Mouse (Mus musculus): Measurements from ENCODE around the gene Pdgfc.
"Not testable (repeated sequence)": the region's sequence is repeated elsewhere in the genome, so short reads cannot be mapped to it uniquely, and the experiment has no call there.

Pdgfc gene

GRCm38 (mm10) chr3:81045344-81046050 is 9.3 kb downstream of the Pdgfc start:
- no peak for DNase-seq (ENCODE audit: low read depth in 2 of 2, low spot score in 2 of 2)

- no peak for DNase-seq (ENCODE audit: low read depth in 2 of 2, low spot score in 2 of 2)
Observed at GRCm38 (mm10) chr3:81046652-81047607, 10.7 kb downstream of the Pdgfc start.

- DNase-seq (ENCODE audit: low read depth in 2 of 2, low spot score in 2 of 2), result no peak
Observed at GRCm38 (mm10) chr3:81051522-81051921, 15.3 kb downstream of the Pdgfc start.

GRCm38 (mm10) chr3:81052422-81052821 is 16.2 kb downstream of the Pdgfc start:
- no peak for DNase-seq (ENCODE audit: low read depth in 2 of 2, low spot score in 2 of 2)

DNA sequence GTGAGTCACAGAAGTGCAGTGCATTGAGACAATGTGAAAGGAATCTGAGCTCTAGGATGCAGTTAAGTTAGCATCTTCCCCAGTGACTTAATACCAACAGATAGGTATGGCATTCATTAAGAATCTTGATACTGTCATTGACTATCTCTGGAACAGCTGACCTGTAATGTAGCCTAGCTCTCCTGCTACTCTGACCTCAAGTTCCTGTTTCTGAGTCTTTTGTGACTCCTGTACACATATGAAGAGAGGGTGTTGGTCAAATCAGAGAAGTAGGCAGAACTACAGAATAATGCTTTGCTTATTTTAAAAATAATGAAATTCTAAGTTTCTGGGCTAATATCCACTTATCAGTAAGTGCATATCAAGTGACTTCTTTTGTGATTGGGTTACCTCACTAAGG is 17.9 kb downstream of the Pdgfc start:
- DNase-seq (ENCODE audit: low read depth in 2 of 2, low spot score in 2 of 2), result no peak

DNA sequence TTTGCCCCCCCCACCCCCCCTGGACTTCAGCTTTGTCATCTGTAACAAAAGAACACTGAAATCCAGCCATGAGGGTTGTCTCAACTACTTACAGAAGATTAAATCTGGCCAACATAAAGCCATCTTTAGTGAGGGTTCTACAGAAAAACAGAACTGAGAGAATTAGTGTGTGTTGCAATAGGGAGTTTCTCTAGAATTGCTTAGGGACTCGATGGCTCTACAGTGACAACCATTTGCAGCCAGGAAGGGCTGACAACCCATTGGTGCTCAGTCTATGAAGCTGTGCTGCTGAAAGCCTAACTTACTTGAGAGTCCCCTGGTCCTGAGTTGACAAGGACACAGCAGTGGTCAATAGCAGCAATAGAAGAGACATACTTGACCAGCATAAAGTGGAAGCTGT is 21.5 kb downstream of the Pdgfc start:
- DNase-seq (ENCODE audit: low read depth in 2 of 2, low spot score in 2 of 2), result no peak

DNA sequence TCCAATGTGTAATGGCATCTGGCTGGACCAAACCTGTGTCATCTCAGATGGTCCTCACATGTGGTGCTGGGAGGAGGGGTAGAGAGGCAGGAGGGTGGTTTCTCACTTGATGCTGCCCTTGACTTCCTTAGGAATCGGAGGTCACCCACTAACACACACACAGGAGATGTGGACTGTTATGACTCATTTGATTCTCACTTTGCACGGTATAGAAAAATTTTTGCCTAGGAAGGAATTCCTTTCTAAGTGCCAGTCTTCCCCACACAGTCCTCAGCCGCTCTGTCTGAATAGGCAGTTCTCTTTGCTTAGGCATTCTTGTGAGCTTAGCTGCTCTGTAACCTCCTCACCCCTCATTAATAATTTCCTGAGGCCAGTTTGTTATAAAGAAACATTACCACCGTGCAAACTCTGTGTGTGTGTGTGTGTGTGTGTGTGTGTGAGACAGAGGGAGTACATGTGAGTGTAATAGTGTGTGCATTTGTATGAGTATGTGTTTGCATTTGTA is 22.4 kb downstream of the Pdgfc start:
- DNase-seq (ENCODE audit: low read depth in 2 of 2, low spot score in 2 of 2), result no peak

DNA sequence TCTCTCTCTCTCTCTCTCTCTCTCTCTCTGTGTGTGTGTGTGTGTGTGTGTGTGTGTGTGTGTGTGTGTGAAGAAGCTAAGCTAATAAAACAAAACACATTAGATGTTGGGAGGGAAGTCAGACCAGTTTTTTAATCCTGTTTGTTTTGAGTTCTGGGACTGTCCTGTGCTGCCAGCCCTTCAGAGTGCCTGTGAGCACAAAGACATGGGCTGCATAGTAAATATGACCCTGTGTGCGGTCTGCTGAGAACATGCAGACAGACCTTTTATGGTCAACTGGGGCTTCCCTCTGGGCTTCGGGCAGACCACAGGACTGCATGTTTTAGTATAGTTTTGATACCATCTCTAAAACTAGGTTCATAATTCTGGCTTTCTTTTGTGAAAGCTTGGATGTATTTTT is 32.3 kb downstream of the Pdgfc start:
- DNase-seq (ENCODE audit: low read depth in 2 of 2, low spot score in 2 of 2), result no peak

DNA sequence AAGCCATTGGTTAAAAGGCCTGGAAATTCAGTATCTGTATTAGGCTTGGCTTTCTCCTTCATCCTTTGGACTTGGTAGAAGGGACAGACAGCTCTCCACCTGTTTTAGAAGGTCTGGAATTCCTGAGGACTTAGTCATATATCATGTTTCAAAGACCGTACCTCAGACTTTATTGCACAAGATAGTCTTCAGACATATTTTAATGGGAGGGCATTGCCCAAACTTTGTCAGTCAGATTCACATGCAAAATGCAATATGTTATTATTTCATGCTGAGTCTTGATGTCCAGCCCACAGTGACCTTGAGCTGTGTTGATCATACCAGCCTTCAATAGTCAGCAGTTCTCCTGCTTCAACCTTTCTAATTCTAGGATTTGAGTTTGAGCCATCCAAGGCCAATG is 64.9 kb downstream of the Pdgfc start:
- no peak for DNase-seq (ENCODE audit: low read depth in 2 of 2, low spot score in 2 of 2)

DNA sequence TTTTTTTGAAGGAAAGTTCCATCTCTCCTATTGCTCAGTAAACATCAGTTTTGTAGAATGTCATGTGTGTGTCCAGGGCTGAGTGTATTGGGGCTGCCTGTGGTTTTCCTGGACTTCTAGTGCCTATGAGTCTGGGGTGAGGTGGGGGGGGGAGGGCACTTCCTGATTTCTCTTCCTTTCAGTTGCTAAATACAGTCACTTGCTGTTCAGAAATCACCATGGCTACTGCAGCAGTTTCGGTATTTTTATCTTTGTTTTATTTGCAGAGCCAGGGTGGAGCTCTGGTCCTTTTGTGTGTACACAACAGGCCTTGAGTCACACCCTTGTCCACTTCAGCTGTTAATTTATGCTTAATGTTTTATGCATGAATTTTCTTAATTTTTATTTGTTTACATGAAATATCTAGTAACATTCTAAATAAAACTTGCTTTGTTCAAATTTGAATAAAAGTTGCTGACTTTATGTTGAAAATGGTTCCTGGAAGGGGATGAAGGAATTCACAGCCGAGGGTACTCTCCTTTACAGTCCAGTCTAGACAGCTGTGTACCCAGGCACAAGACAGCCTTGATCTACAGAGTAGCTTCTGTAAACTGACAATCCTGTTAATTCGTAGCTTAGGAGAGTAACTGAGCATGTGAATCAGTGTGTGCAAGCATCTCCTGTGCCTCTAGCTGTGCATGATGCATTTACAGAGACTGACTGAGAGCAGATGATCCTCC is 66.1 kb downstream of the Pdgfc start:
- no peak for DNase-seq (ENCODE audit: low read depth in 2 of 2, low spot score in 2 of 2)

DNA sequence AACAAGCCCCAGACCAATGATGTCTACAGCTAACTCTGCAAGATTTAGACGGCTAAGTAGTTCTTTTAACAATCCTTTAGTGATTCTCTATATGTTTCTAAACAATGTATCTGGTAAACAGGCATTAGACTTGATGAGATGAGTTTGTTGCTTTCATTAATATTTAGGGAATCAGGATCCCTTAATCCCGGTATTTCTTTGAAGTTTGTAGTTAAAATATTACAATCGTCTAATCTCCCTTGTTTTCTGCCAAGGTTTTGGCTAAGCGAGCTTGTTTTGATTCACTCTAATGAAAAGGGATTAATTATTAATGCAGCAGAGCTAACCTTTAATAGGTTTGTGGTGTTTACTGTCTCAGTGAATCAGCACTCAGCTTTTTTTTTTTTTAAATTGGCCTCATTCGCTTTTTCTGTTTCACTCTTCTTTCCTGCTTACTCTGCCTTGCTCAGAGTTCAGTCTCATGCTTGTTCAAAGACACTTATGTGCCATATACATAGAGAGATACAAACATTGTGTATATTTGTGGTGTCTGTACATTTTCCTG is 66.7 kb downstream of the Pdgfc start:
- no peak for DNase-seq (ENCODE audit: low read depth in 2 of 2, low spot score in 2 of 2)

- no peak for DNase-seq (ENCODE audit: low read depth in 2 of 2, low spot score in 2 of 2)
Observed at GRCm38 (mm10) chr3:81107515-81107914, 71.3 kb downstream of the Pdgfc start.

DNA sequence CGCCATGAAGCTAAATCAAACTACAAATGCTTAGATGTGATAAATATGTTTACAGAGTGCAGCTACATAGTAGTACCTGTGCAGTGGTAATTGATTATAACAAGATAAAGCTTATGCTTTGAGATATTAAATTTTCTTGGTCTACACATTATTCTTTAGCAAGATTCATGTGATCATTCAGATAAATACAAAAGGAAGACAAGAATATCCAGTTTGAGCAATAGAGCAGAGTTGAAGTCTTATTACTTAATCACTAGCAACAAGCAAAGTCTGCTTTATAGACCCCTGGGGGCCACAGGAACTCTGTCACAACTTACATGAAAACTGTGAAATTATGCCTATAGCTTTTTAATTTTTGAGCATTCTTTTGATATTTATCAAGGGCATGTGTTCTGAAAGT is 74.8 kb downstream of the Pdgfc start:
- no peak for DNase-seq (ENCODE audit: low read depth in 2 of 2, low spot score in 2 of 2)

DNA sequence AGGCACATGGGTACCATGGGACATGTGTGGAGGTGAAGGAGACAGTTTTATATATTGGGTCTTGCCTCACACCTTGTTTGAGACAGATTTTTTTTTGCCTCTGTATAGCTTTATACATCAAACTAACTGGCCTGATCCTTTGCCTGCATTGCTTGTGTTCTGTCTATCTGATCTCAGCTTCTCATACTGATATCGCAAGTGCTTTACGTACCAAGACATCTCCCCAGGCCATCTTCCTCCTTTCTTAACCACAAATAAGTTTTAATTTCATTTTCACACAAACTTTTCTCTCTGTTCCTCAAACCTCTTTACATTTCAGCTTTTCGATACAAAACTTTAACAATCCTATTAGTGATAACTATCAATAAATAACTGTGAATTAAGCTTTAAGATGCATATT is 76.7 kb downstream of the Pdgfc start:
- DNase-seq (ENCODE audit: low read depth in 2 of 2, low spot score in 2 of 2), result no peak

GRCm38 (mm10) chr3:81120664-81121063 is 84.4 kb downstream of the Pdgfc start:
- DNase-seq (ENCODE audit: low read depth in 2 of 2, low spot score in 2 of 2), result no peak

- DNase-seq (ENCODE audit: low read depth in 2 of 2, low spot score in 2 of 2), result no peak
Observed at GRCm38 (mm10) chr3:81121731-81122130, 85.5 kb downstream of the Pdgfc start.

DNA sequence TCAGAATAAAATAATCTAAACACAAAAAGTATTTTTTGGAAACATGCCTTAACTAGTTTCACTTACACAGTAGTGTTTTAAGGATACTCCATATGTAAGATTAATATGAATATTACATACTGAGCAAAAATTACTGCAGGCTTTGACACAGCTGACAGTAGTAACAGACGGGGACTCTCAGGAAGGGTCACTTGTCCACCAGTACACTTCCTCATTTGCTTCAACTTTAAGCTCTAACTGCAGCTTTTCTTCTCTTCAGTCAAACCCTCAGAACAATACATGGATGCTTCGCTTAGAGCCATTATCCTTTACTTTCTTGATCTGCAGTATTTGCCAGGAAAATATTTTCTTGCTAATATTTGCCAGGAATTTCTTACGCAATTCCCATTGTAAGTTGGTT is 87.2 kb downstream of the Pdgfc start:
- DNase-seq (ENCODE audit: low read depth in 2 of 2, low spot score in 2 of 2), result no peak

DNA sequence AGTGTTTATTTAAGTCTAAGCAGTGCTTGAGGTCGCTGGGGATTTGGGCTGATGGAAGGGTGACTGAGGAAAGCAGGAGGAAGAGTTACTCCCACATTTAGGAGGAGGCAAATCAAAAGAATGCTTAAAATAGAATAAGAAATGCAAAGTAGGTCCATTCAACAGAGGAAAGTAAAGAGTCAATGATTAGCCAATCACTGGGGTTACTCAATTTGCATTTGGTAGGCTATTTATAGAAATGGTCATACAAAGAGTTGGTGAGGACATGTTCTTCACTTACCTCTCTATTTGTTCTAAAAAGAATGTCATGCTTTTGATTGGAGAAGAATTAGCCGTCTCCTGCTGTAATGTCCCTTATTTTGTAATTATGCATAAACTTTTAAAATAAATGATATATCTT is 90.8 kb downstream of the Pdgfc start:
- DNase-seq (ENCODE audit: low read depth in 2 of 2, low spot score in 2 of 2), result no peak

DNA sequence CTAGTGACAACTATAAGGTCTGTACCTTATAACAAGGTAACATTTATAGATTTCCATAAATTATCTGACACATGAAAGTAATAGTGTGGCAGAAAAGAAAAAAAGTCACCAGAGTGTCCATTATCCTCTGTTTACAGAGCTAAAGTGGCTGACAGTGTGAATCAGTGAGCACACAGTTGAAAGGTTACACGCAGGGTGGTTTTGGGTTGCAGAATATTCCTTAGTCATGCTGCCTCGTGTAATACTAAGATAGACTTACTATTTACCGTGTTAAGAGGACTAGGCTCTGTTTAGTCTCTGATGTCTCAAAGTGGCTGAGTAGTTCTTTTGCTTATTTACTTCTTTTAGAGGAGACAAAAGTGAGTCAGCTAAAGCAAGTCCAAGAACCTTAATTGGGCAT is 100.8 kb downstream of the Pdgfc start:
- DNase-seq (ENCODE audit: low read depth in 2 of 2, low spot score in 2 of 2), result no peak

DNA sequence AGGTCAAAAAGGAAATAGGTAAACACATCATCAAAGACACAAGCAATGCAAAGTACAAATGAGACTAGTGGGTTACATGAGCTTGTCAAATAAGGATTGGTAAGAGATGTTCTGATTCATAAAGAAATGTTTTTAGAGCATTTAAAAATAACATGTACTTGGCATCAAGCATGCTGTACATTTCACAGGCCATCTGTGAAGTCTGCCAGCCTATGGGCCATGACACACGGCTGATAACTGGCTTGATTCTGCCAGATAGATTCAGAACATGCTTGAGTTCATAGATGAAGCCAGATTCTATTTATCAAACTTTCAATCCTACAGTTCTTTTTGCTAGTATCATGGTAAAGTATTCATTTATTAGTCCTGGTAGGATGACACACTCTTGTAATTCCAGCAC is 101.8 kb downstream of the Pdgfc start:
- DNase-seq (ENCODE audit: low read depth in 2 of 2, low spot score in 2 of 2), result not testable (repeated sequence)

DNA sequence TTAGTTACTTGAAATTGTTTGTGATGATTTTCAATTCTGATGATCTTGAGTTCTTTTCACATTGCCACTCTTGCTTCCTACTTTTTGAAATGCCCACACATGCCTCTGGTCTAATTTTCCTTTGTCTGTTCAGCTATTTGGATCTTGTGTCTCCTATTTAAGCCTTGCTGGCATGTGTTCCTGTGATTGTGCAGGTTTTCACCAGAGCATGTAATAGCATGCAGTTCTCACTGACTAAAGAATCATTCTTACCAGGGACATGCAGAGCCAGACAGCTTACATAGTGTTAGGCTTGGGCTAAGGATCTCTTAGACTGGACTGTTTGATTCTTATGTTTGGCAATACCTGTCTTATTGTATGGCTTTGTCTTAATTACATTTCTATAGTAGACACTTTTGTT is 107.5 kb downstream of the Pdgfc start:
- no peak for DNase-seq (ENCODE audit: low read depth in 2 of 2, low spot score in 2 of 2)

Measured in CD8-positive naive resting alpha-beta T cell, adult 2 months (primary cell).